Mouse (Mus musculus): ENCODE data around the gene Exo1.

The Exo1 gene

GRCm38 (mm10) chr1:175950851-175951250 lies 70.5 kb downstream of the Exo1 start:
- no peak for DNase-seq (ENCODE audit: low read depth, low spot score)

GRCm38 (mm10) chr1:175961786-175962185 lies 81.4 kb downstream of the Exo1 start:
- no peak for DNase-seq (ENCODE audit: low read depth, low spot score)
